Mouse (Mus musculus) liver, postnatal 0 days (tissue): ENCODE data around the gene Map2k5.

ENCODE experiments used
- CTCF ChIP-seq: sonication (generic); IDR thresholded peaks from 2 replicates; pipeline ENCODE4 v1.5.1; 2016; ENCODE audit warnings: antibody characterized with exemption, low read depth
- EP300 ChIP-seq: IDR thresholded peaks from 2 replicates; pipeline ENCODE4 v1.6.1; 2016; ENCODE audit warnings: antibody characterized with exemption, low read depth, mild to moderate bottlenecking

GRCm38 (mm10) chr9:63378174-63378573, 472 bp upstream of the Map2k5 start:
- TF ChIP-seq CTCF (no peak), EP300 (no peak)
